Comparison of ENCODE assay signal across 8 mouse cellular contexts in the genomic region with DNA sequence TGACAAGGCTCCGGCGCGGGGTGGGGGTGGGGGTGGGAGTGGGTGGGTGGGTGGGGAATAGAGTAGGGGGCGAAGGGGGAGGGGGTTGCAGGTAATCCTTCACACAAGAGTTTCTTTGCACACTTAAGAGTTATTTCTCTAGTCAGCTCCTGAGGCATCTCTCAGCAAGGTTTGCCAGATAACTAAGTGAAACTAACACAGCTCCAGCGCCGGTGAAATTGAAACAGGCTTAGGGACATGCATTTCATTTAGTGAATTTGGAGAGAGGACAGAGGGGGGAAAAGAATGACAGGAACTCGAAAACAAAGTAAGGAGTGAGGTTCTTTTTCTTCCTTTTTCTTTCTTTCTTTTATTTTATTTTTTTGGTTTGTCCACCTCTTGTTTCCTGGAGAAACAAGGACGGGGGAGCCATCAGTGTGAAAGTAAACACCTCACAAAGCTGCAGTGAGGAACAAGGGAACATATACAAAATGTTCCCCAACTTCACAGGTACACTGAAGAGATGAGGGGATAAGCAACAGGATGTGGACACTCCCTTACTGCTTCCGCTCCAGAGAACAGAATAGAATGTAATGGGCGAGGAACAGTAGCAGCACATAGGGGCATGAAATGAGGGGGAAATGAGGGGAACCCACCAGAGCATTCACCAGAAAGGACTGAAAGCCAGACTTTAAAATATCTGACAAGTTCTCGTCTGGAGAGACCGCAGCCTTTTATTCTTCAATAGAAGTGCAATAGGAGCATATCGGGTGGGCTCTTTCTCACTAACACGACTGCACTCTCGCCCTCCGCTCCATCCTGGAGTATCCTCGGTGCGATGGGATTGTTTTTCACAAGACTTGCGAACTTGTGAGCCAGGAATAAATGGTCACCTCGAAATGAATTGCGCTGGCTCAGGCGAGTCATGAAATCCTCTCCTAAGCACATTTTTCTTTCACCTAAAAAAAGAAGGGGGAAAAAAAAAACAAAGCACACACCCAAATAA. TPM values are rescaled to one million over a fixed set of nuclear protein-coding genes. Genes with fewer than 3 reads are reported as not detected.
DNase-seq lines count a peak whose midpoint lies in the region; ATAC-seq and TF ChIP-seq lines count a peak whose summit lies in the region.

No protein-coding gene starts in this region.

- H3K4me1 ChIP-seq in CH12.LX (ENCODE audit: control insufficient read depth in 1 of 2, insufficient read depth in 2 of 2) = peaks cover 4 to 35% of the 10 kb centered on the region in 2 experiments; a peak in 3 of 4 replicates
- H3K4me1 ChIP-seq in heart, embryonic 10.5 days = peaks cover 45% of the 10 kb centered on the region
- peaks cover 52% of the 10 kb centered on the region for H3K4me1 ChIP-seq in kidney, embryonic 16.5 days (ENCODE audit: insufficient read depth, low read length)
- peaks cover 14% of the 10 kb centered on the region; the same call in 1 of the 2 replicates for H3K4me1 ChIP-seq in midbrain, postnatal 0 days (ENCODE audit: insufficient read depth, low read length)

- no peaks in the 10 kb centered on the region for H3K9me3 ChIP-seq in CH12.LX (replicated peaks; ENCODE audit: low read length)
- no peaks in the 10 kb centered on the region for H3K9me3 ChIP-seq in heart, embryonic 10.5 days
- H3K9me3 ChIP-seq in kidney, embryonic 16.5 days (ENCODE audit: low read length) = no peaks in the 10 kb centered on the region
- H3K9me3 ChIP-seq in midbrain, postnatal 0 days (ENCODE audit: low read length) = no peaks in the 10 kb centered on the region

- no peak for DNase-seq in CH12.LX (ENCODE audit: extremely low read depth)
- peak; percentile 75 for DNase-seq in T-cell, adult 2 months (ENCODE audit: low spot score)
- no peak for DNase-seq in heart, embryonic 10.5 days (ENCODE audit: low spot score)
- peak; percentile 35 for DNase-seq in midbrain, postnatal 0 days (ENCODE audit: low spot score)
- DNase-seq in testis, postnatal 10 days (ENCODE audit: low spot score) = no peak
- no peak for DNase-seq in cerebellum, postnatal 4 days (ENCODE audit: low spot score in 2 of 2)

- H3K27me3 ChIP-seq in CH12.LX (replicated peaks) = no peaks in the 10 kb centered on the region
- no peaks in the 10 kb centered on the region for H3K27me3 ChIP-seq in heart, embryonic 10.5 days (ENCODE audit: insufficient read depth, poor library complexity, severe bottlenecking)
- no peaks in the 10 kb centered on the region for H3K27me3 ChIP-seq in kidney, embryonic 16.5 days (ENCODE audit: insufficient read depth, low read length)
- no peaks in the 10 kb centered on the region for H3K27me3 ChIP-seq in midbrain, postnatal 0 days (ENCODE audit: insufficient read depth, low read length)

- TF ChIP-seq CTCF in CH12.LX (conservative IDR thresholded peaks at IDR 0.05 in 1 of 2, IDR thresholded peaks at IDR 0.05 in 1 of 2; ENCODE audit: low read depth in 2 of 2, low read length in 2 of 2) = no peak
- no peak for TF ChIP-seq CTCF in midbrain, postnatal 0 days (IDR thresholded peaks at IDR 0.05)

- peak overlapping the region; percentile 43 for H3K27ac ChIP-seq in CH12.LX (ENCODE audit: insufficient read depth, low read depth)
- peak overlapping the region; percentile 92 for H3K27ac ChIP-seq in heart, embryonic 10.5 days
- H3K27ac ChIP-seq in kidney, embryonic 16.5 days (ENCODE audit: low read length) = peak overlapping the region; percentile 98
- peak overlapping the region; percentile 87 for H3K27ac ChIP-seq in midbrain, postnatal 0 days (ENCODE audit: low read depth, low read length)

- no peak for TF ChIP-seq RAD21 in CH12.LX (IDR thresholded peaks at IDR 0.05; ENCODE audit: low read depth, low read length)

- peak overlapping the region; percentile 90 for H3K4me2 ChIP-seq in CH12.LX (ENCODE audit: insufficient read depth, low read depth, poor library complexity, severe bottlenecking)
- H3K4me2 ChIP-seq in kidney, embryonic 16.5 days (replicated peaks; ENCODE audit: low read depth, low read length) = peak overlapping the region; percentile 89
- H3K4me2 ChIP-seq in midbrain, postnatal 0 days (ENCODE audit: low read depth, low read length, poor library complexity, severe bottlenecking) = peak overlapping the region; percentile 83

- in situ Hi-C loops in CH12.LX (cut with MboI; ENCODE audit: low pct_ligation_motif_present, low pct_unique_long_range_greater_than_20kb, low sequenced_read_pairs) = no loop called here

- dilution Hi-C loops in CH12.LX (cut with MboI; ENCODE audit: extremely low pct_ligation_motif_present, extremely low pct_unique_long_range_greater_than_20kb, low sequenced_read_pairs) = no loop called here

- TF ChIP-seq EP300 in CH12.LX (IDR thresholded peaks at IDR 0.05; ENCODE audit: low read length) = no peak

- no peak for TF ChIP-seq POLR2A in CH12.LX (IDR thresholded peaks at IDR 0.05; ENCODE audit: low read depth, low read length)

- ATAC-seq in kidney, embryonic 16.5 days (ENCODE audit: low FRiP score, low TSS enrichment) = no peak
- ATAC-seq in midbrain, postnatal 0 days (ENCODE audit: low FRiP score) = no peak
- ATAC-seq in megakaryocyte progenitor cell, adult 5-6 weeks (replicated peaks; ENCODE audit: poor library complexity) = no peak

- H3K4me3 ChIP-seq in CH12.LX (replicated peaks in 1 of 3; ENCODE audit: low read depth in 2 of 3, low read length in 2 of 3, poor library complexity in 1 of 3) = peak overlapping the region; percentile 60 to 77 (median 68)
- peak overlapping the region; percentile 83 for H3K4me3 ChIP-seq in heart, embryonic 10.5 days
- H3K4me3 ChIP-seq in kidney, embryonic 16.5 days (ENCODE audit: low read length) = peak overlapping the region; percentile 93
- peak overlapping the region; percentile 73 for H3K4me3 ChIP-seq in midbrain, postnatal 0 days (ENCODE audit: low read depth, low read length)

- H3K36me3 ChIP-seq in CH12.LX (replicated peaks in 1 of 2; ENCODE audit: control insufficient read depth in 1 of 2, insufficient read depth in 1 of 2, low read length in 1 of 2) = peaks cover 27 to 29% of the 10 kb centered on the region in 2 experiments
- H3K36me3 ChIP-seq in heart, embryonic 10.5 days = peaks cover 28% of the 10 kb centered on the region
- peaks cover 20% of the 10 kb centered on the region for H3K36me3 ChIP-seq in kidney, embryonic 16.5 days (ENCODE audit: insufficient read depth, low read length)
- H3K36me3 ChIP-seq in midbrain, postnatal 0 days (ENCODE audit: insufficient read depth, low read length) = peaks cover 17% of the 10 kb centered on the region

- peaks cover 41% of the 10 kb centered on the region for H3K79me2 ChIP-seq in CH12.LX (replicated peaks; ENCODE audit: control insufficient read depth, extremely low read depth, insufficient read depth, poor library complexity, severe bottlenecking)

- peak overlapping the region; percentile 99 for H3K9ac ChIP-seq in CH12.LX (ENCODE audit: insufficient read depth, low read depth)
- H3K9ac ChIP-seq in kidney, embryonic 16.5 days (replicated peaks; ENCODE audit: low read length) = peak overlapping the region; percentile 85
- H3K9ac ChIP-seq in midbrain, postnatal 0 days (replicated peaks; ENCODE audit: low read length, poor library complexity, severe bottlenecking) = peak overlapping the region; percentile 68

- 3% methylated on average over 22 of the region's 22 CpGs for WGBS in heart, embryonic 10.5 days
- WGBS in kidney, embryonic 16.5 days = 6% methylated on average over 22 of the region's 22 CpGs
- 5% methylated on average over 22 of the region's 22 CpGs for WGBS in midbrain, postnatal 0 days

RNA-seq across cellular contexts. Expression of a gene that starts 0.8 kb away (rescaled TPM):
- 52.5 and 76.7 TPM in 2 replicates for total RNA-seq in CH12.LX (2012; rRNA removed)
- 184 and 220 TPM in 2 replicates for total RNA-seq in CH12.LX (2014; rRNA removed)
- polyA plus RNA-seq in CH12.LX (2012; ENCODE audit: insufficient read length, low read depth) = 39.2 and 41.8 TPM in 2 replicates
- 59.9 and 75.5 TPM in 2 replicates for polyA plus RNA-seq in heart, embryonic 10.5 days (2016; fragmentation: Nextera tagmentation; extraction: Ambion mirVana)
- polyA plus RNA-seq in kidney, embryonic 16.5 days (2015; fragmentation: Nextera tagmentation; extraction: Ambion mirVana) = 191 and 197 TPM in 2 replicates
- total RNA-seq in midbrain, postnatal 0 days (2014; rRNA removed) = 145 and 222 TPM in 2 replicates
- 108 and 116 TPM in 2 replicates for polyA plus RNA-seq in midbrain, postnatal 0 days (2015; fragmentation: Nextera tagmentation; extraction: Ambion mirVana)
- 103 and 139 TPM in 2 replicates for total RNA-seq in megakaryocyte progenitor cell, adult 5-6 weeks (2015)
- total RNA-seq in megakaryocyte progenitor cell, adult 5-6 weeks (2017) = 94.6 and 128 TPM in 2 replicates

RNA-seq across cellular contexts. Expression of a gene that starts 19.8 kb away (rescaled TPM):
- total RNA-seq in CH12.LX (2012; rRNA removed) (0.38 and 0.72 TPM in 2 replicates), CH12.LX (2014; rRNA removed) (not detected in 2 replicates)
- polyA plus RNA-seq in CH12.LX (2012; ENCODE audit: insufficient read length, low read depth) = 0.46 TPM in 1 of 2 replicates, not detected in the other
- 0.88 and 2.8 TPM in 2 replicates for polyA plus RNA-seq in heart, embryonic 10.5 days (2016; fragmentation: Nextera tagmentation; extraction: Ambion mirVana)
- 1.3 TPM in 2 replicates for polyA plus RNA-seq in kidney, embryonic 16.5 days (2015; fragmentation: Nextera tagmentation; extraction: Ambion mirVana)
- not detected in 2 replicates for total RNA-seq in midbrain, postnatal 0 days (2014; rRNA removed)
- 0.52 TPM in 1 of 2 replicates, not detected in the other for polyA plus RNA-seq in midbrain, postnatal 0 days (2015; fragmentation: Nextera tagmentation; extraction: Ambion mirVana)
- total RNA-seq in megakaryocyte progenitor cell, adult 5-6 weeks (2015) = not detected in 2 replicates
- not detected in 2 replicates for total RNA-seq in megakaryocyte progenitor cell, adult 5-6 weeks (2017)

RNA-seq across cellular contexts. Expression of a gene that starts 32.0 kb away (rescaled TPM):
- not detected in 2 replicates for total RNA-seq in CH12.LX (2012; rRNA removed)
- not detected in 2 replicates for total RNA-seq in CH12.LX (2014; rRNA removed)
- not detected in 2 replicates for polyA plus RNA-seq in CH12.LX (2012; ENCODE audit: insufficient read length, low read depth)
- polyA plus RNA-seq in heart, embryonic 10.5 days (2016; fragmentation: Nextera tagmentation; extraction: Ambion mirVana) = 5.5 and 8.9 TPM in 2 replicates
- polyA plus RNA-seq in kidney, embryonic 16.5 days (2015; fragmentation: Nextera tagmentation; extraction: Ambion mirVana) = 0.37 and 0.69 TPM in 2 replicates
- 2.0 and 2.1 TPM in 2 replicates for total RNA-seq in midbrain, postnatal 0 days (2014; rRNA removed)
- polyA plus RNA-seq in midbrain, postnatal 0 days (2015; fragmentation: Nextera tagmentation; extraction: Ambion mirVana) = 2.0 and 2.7 TPM in 2 replicates
- total RNA-seq in megakaryocyte progenitor cell, adult 5-6 weeks (2015) = not detected in 2 replicates
- total RNA-seq in megakaryocyte progenitor cell, adult 5-6 weeks (2017) = not detected in 2 replicates

RNA-seq across cellular contexts. Expression of a gene that starts 37.0 kb away (rescaled TPM):
- total RNA-seq in CH12.LX (2012; rRNA removed) (10.4 and 13.7 TPM in 2 replicates), CH12.LX (2014; rRNA removed) (15.7 and 16.6 TPM in 2 replicates)
- polyA plus RNA-seq in CH12.LX (2012; ENCODE audit: insufficient read length, low read depth) = 18.8 and 28.4 TPM in 2 replicates
- polyA plus RNA-seq in heart, embryonic 10.5 days (2016; fragmentation: Nextera tagmentation; extraction: Ambion mirVana) = 37.1 and 37.2 TPM in 2 replicates
- polyA plus RNA-seq in kidney, embryonic 16.5 days (2015; fragmentation: Nextera tagmentation; extraction: Ambion mirVana) = 32.1 and 35.8 TPM in 2 replicates
- 13.2 and 16.2 TPM in 2 replicates for total RNA-seq in midbrain, postnatal 0 days (2014; rRNA removed)
- polyA plus RNA-seq in midbrain, postnatal 0 days (2015; fragmentation: Nextera tagmentation; extraction: Ambion mirVana) = 29.4 and 32.0 TPM in 2 replicates
- 27.0 and 30.4 TPM in 2 replicates for total RNA-seq in megakaryocyte progenitor cell, adult 5-6 weeks (2015)
- 50.7 and 59.5 TPM in 2 replicates for total RNA-seq in megakaryocyte progenitor cell, adult 5-6 weeks (2017)

RNA-seq across cellular contexts. Expression of a gene that starts 39.5 kb away (rescaled TPM):
- total RNA-seq in CH12.LX (2012; rRNA removed) (0.04 TPM in 2 replicates), CH12.LX (2014; rRNA removed) (not detected in 2 replicates)
- 0.11 TPM in 1 of 2 replicates, not detected in the other for polyA plus RNA-seq in CH12.LX (2012; ENCODE audit: insufficient read length, low read depth)
- polyA plus RNA-seq in heart, embryonic 10.5 days (2016; fragmentation: Nextera tagmentation; extraction: Ambion mirVana) = 6.8 and 10.4 TPM in 2 replicates
- 2.2 and 2.3 TPM in 2 replicates for polyA plus RNA-seq in kidney, embryonic 16.5 days (2015; fragmentation: Nextera tagmentation; extraction: Ambion mirVana)
- 21.5 and 32.7 TPM in 2 replicates for total RNA-seq in midbrain, postnatal 0 days (2014; rRNA removed)
- 16.3 and 21.0 TPM in 2 replicates for polyA plus RNA-seq in midbrain, postnatal 0 days (2015; fragmentation: Nextera tagmentation; extraction: Ambion mirVana)
- total RNA-seq in megakaryocyte progenitor cell, adult 5-6 weeks (2015) = not detected in 2 replicates
- total RNA-seq in megakaryocyte progenitor cell, adult 5-6 weeks (2017) = not detected in 2 replicates

Comparison
In these comparisons a context has a peak if more than half of its experiments do, and no peak if none do; other contexts are left out.
1. DNase-seq: peak in T-cell, adult 2 months (single experiment) and midbrain, postnatal 0 days (single experiment); none in CH12.LX (single experiment), heart, embryonic 10.5 days (single experiment), testis, postnatal 10 days (single experiment) and cerebellum, postnatal 4 days (0 of 2).
2. H3K27ac ChIP-seq: peak in every context shown above with its lines; median percentile 98 in kidney, embryonic 16.5 days; 92 in heart, embryonic 10.5 days; 87 in midbrain, postnatal 0 days; 43 in CH12.LX.
3. Peak in every context shown above with its lines, with median percentiles within 50 percentile points of each other: H3K4me2 ChIP-seq, H3K4me3 ChIP-seq and H3K9ac ChIP-seq.